Mouse (Mus musculus) hindbrain, embryonic 15.5 days (tissue): ENCODE results near the gene Emc9. TPM values are rescaled to one million over a fixed set of nuclear protein-coding genes. Genes with fewer than 3 reads are reported as not detected.

ENCODE experiments used
- ATAC-seq: fragments of 200-750 bp; cut with Nextera tagmentation; 2 replicates; pipeline ENCODE4 v1.8.0; 2017; ENCODE audit warnings: low read depth, moderate number of reproducible peaks, moderate TSS enrichment; ENCODE audit not compliant: low FRiP score
- H3K27ac ChIP-seq: fragments of 300-500 bp; sonication (generic); replicated peaks from 2 replicates; pipeline ENCODE4 v1.5.1; 2015; ENCODE audit warnings: mild to moderate bottlenecking, inconsistent platforms
- H3K27me3 ChIP-seq: fragments of 300-500 bp; sonication (generic); 2 replicates; pipeline ENCODE4 v1.6.1; 2015; ENCODE audit warnings: control low read depth, inconsistent platforms
- H3K36me3 ChIP-seq: fragments of 300-500 bp; sonication (generic); 2 replicates; pipeline ENCODE4 v1.6.1; 2015; ENCODE audit warnings: control low read depth, inconsistent platforms
- H3K4me1 ChIP-seq: fragments of 300-500 bp; sonication (generic); replicated peaks from 2 replicates; pipeline ENCODE4 v1.6.1; 2015; ENCODE audit warnings: control low read depth, inconsistent platforms
- H3K4me2 ChIP-seq: fragments of 300-500 bp; sonication (generic); 2 replicates; pipeline ENCODE4 v1.6.1; 2015; ENCODE audit warnings: moderate library complexity, mild to moderate bottlenecking, inconsistent platforms
- H3K4me3 ChIP-seq: fragments of 300-500 bp; sonication (generic); 2 replicates; pipeline ENCODE4 v1.5.1; 2015; ENCODE audit warnings: mild to moderate bottlenecking, inconsistent platforms
- H3K9ac ChIP-seq: fragments of 300-500 bp; sonication (generic); 2 replicates; pipeline ENCODE4 v1.6.1; 2015; ENCODE audit warnings: inconsistent platforms
- H3K9me3 ChIP-seq: fragments of 300-500 bp; sonication (generic); 2 replicates; pipeline ENCODE4 v1.6.1; 2016; ENCODE audit warnings: control low read depth, inconsistent platforms
- WGBS: fragments of 180-500 bp; shearing (Covaris S2); methylation state at CpG from one replicate; pipeline ENCODE4 v1.1.7; 2015; 5-methylcytosine and 5-hydroxymethylcytosine counted together
- polyA plus RNA-seq: library from polyadenylated mRNA; unstranded; fragments of >200 nt; fragmentation: Nextera tagmentation; extraction: Ambion mirVana; gene quantifications from 2 replicates; pipeline ENCODE4 v1.2.1, GENCODE M21; 2015

Emc9 gene
- polyA plus RNA-seq, 1 experiment from 2014 or later: 42.0 TPM

DNA sequence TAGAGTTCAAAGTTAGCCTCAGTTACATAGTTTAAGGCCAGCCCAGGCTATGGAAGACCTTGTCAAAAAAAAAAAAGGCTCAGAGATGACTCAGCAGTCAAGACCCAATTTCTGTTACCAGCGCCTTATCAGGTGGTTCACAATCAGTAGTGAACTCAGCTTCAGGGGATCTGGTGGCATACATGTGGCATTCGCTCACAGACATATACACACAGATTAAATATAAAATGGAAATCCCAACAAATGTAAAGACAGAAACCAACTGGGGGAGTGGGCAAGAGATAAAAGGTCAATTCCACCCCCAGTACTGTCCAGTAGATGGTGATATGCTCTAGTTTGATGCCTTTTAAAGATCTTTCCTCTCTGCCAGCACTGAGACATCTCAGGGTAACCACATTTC lies 1.0 kb upstream of the Emc9 start:
- 94% methylated on average over 2 of the region's 2 CpGs for WGBS
- peaks cover 24% of the 10 kb centered on the region for H3K4me1 ChIP-seq
- no peak overlapping the region for H3K27ac ChIP-seq
- H3K36me3 ChIP-seq: peaks cover 19% of the 10 kb centered on the region
- no peaks in the 10 kb centered on the region for H3K27me3 ChIP-seq
- H3K4me3 ChIP-seq: no peak overlapping the region
- no peaks in the 10 kb centered on the region for H3K9me3 ChIP-seq
- H3K4me2 ChIP-seq: no peak overlapping the region
- ATAC-seq: no peak
- no peak overlapping the region for H3K9ac ChIP-seq

DNA sequence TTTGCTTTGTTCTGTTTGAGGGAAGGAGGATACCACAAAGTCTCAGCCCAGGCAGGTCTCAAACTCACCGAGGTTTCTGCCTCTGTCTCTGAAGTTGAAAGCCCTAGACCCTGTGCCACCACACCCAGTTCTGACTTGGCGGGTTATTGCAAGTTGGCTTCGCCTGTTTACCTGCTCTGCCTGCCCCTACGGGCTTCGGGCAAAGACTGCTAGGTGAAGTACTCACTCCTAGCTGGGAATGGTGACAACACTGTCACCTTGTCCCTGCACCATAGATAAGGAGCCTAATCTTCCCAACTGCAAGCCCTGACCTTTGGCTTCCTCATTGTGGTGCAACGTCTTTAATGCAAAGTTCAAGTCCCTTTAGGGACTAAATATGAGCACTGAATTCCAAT lies 461 bp upstream of the Emc9 start:
- Histone ChIP-seq H3K27me3 (no peaks in the 10 kb centered on the region), H3K4me1 (peaks cover 23% of the 10 kb centered on the region), H3K36me3 (peaks cover 25% of the 10 kb centered on the region), H3K4me2 (peak overlapping the region; percentile 77), H3K9ac (no peak overlapping the region), H3K27ac (0 out of 2 replicates have a peak overlapping the region, but pooled peaks have one; percentile 32), H3K4me3 (peak overlapping the region; percentile 46), H3K9me3 (no peaks in the 10 kb centered on the region)
- WGBS: 58% methylated on average over 6 of the region's 6 CpGs
- ATAC-seq: no peak

DNA sequence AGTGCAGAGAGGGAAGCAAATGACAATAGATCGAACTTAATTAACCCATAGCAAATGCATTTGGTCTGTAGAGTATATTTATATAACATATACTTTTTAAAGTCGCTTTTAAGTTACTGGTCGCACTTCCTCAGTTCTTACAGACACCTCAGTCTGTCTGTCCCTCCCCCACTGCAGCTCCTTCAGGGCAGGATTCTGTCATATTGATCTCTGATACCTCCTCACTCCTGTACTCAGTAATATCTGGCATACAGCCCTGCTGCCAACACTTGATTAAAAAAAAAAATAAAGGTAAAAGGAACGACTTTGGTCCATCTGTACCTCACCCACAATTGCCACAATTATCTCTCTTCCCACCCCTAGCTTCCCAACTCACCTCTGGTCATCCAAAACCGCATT lies 800 bp downstream of the Emc9 start:
- H3K4me1 ChIP-seq: peaks cover 16% of the 10 kb centered on the region
- WGBS: 40% methylated on average over 5 of the region's 5 CpGs
- H3K4me3 ChIP-seq: peak overlapping the region; percentile 46
- no peak overlapping the region for H3K27ac ChIP-seq
- H3K36me3 ChIP-seq: peaks cover 26% of the 10 kb centered on the region
- no peak for ATAC-seq
- H3K4me2 ChIP-seq: peak overlapping the region; percentile 77
- no peaks in the 10 kb centered on the region for H3K27me3 ChIP-seq
- H3K9me3 ChIP-seq: no peaks in the 10 kb centered on the region
- H3K9ac ChIP-seq: peak overlapping the region; percentile 50

DNA sequence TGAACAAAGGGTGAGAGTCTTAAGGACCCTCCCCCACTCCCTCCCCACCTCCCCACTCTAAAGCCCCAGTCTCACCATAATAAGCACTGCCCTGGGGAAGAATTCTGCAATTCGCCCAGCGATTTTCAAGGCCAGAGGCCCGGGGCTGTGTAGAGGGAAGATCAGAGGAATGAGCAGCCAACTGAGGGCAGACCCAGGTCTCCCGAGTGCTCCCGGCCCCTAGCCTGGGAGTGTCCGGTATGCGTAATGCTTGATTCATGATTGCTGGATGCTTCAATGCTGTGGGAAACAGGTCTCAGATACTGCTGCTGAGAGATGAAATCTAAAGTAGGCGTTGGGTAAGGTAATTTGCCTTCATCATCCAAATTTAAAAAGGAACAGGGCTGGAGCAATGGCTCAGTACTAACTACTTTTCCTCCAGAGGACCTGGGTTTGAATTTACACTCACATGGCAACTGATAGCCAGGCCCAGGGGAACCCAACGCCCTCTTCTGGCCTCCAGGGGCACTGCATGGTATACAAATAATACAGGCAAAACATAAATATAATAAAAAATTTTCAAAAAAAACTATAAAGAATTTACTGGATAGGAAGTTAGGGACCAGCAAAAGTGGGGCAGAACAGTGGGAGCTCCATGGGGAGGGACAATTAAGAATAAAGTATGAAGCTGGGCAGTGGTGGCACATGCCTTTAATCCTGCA lies 3.0 kb downstream of the Emc9 start:
- peaks cover 31% of the 10 kb centered on the region for H3K4me1 ChIP-seq
- H3K4me2 ChIP-seq: no peak overlapping the region
- H3K27ac ChIP-seq: no peak overlapping the region
- no peaks in the 10 kb centered on the region for H3K9me3 ChIP-seq
- H3K27me3 ChIP-seq: no peaks in the 10 kb centered on the region
- H3K36me3 ChIP-seq: peaks cover 19% of the 10 kb centered on the region
- H3K4me3 ChIP-seq: no peak overlapping the region
- 79% methylated on average over 9 of the region's 9 CpGs for WGBS
- H3K9ac ChIP-seq: no peak overlapping the region
- no peak for ATAC-seq

DNA sequence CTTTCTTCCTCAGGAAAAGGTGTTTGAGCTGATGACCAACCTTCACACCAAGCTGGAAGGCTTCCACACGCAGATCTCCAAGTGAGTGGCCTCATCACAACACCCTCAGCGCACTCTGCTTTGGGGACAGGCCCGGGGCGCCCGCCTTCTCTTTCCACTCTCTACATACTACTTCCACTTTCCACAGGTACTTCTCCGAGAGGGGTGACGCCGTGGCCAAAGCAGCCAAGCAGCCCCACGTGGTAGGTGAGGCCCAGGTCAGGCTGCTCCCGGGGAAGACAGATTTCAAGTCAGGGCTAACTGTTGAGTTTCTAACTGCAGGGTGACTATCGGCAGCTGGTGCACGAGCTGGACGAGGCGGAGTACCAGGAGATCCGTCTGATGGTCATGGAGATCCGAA lies 4.4 kb downstream of the Emc9 start:
- Histone ChIP-seq H3K4me3 (no peak overlapping the region), H3K36me3 (peaks cover 17% of the 10 kb centered on the region), H3K27me3 (no peaks in the 10 kb centered on the region), H3K4me1 (peaks cover 31% of the 10 kb centered on the region), H3K9me3 (no peaks in the 10 kb centered on the region), H3K27ac (no peak overlapping the region), H3K4me2 (no peak overlapping the region), H3K9ac (no peak overlapping the region)
- no peak for ATAC-seq
- WGBS: 94% methylated on average over 16 of the region's 16 CpGs

DNA sequence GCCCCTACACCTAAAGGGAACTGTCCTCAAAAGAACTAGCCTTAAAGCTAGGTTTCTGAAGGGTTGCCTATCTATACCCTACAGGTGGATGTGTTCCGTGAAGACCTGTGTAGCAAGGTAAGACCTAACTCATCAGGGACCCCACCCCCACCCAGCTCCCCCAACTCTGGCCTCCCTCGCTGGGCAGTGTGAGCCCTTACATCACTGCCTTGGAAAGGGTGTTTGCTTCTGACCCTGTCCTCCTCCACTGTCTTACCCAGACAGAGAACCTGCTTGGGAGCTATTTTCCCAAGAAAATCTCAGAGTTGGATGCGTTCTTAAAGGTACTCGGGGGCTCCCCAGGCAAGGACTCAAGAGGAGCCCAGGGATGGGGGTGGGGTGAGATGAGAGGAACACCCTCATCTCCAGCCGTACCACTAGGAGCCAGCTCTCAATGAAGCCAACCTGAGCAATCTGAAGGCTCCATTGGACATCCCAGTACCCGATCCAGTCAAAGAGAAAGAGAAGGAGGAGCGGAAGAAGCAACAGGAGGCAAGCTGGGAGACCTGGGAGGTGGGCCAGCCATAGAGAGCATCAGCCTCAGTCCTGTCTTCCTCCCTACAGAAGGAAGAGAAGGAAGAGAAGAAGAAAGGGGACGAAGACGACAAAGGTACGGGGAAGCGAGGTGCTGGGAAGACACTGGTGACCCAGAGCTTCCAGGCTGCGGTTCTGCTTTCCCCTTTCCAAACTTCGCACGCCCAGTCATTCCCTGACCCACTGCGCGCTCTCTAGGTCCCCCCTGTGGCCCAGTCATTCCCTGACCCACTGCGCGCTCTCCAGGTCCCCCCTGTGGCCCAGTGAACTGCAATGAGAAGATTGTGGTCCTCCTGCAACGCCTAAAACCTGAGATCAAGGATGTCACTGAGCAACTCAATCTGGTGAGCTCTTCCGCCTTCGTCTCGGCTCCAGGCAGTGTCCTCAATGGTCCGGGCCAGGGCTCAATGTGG lies 5.3 kb downstream of the Emc9 start:
- H3K4me3 ChIP-seq: no peak overlapping the region
- no peaks in the 10 kb centered on the region for H3K27me3 ChIP-seq
- 87% methylated on average over 23 of the region's 23 CpGs for WGBS
- no peak overlapping the region for H3K9ac ChIP-seq
- H3K27ac ChIP-seq: no peak overlapping the region
- peaks cover 17% of the 10 kb centered on the region for H3K36me3 ChIP-seq
- H3K4me2 ChIP-seq: peak overlapping the region; percentile 97; the same call in 1 of the 2 replicates
- peaks cover 24% of the 10 kb centered on the region for H3K4me1 ChIP-seq
- H3K9me3 ChIP-seq: no peaks in the 10 kb centered on the region
- no peak for ATAC-seq

DNA sequence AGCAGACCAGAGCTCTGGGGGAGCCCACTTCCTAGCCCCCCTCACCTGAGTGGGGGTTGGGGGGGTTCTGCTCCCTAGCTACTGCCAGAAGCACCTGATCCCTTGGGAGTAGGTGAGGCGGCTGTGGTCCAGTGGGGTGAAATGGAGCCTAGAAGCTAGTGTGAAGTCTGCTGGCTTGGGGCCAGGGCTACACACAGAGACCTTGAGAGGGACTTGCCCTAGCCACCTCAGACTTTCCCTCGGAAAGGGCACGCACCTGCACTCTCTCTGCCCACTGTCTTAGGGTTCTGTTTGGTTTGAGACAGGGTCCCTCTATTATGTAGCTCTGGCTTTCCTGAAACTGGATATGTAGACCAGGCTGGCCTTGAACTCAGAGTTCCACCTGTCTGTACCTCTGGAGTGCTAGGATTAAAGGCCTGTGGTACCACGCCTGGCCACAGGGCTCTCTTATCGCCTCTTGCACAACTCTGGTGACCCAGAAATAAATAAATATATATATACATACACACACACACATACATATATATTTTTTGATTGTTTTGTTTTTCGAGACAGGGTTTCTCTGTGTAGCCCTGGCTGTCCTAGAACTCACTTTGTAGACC lies 6.3 kb downstream of the Emc9 start:
- Histone ChIP-seq H3K9me3 (no peaks in the 10 kb centered on the region), H3K27me3 (no peaks in the 10 kb centered on the region), H3K4me3 (peak overlapping the region; percentile 75), H3K36me3 (peaks cover 17% of the 10 kb centered on the region), H3K27ac (peak overlapping the region; percentile 88), H3K4me2 (peak overlapping the region; percentile 97), H3K9ac (peak overlapping the region; percentile 89), H3K4me1 (peaks cover 21% of the 10 kb centered on the region)
- ATAC-seq: peak; percentile 32
- WGBS: 32% methylated on average over 6 of the region's 6 CpGs

DNA sequence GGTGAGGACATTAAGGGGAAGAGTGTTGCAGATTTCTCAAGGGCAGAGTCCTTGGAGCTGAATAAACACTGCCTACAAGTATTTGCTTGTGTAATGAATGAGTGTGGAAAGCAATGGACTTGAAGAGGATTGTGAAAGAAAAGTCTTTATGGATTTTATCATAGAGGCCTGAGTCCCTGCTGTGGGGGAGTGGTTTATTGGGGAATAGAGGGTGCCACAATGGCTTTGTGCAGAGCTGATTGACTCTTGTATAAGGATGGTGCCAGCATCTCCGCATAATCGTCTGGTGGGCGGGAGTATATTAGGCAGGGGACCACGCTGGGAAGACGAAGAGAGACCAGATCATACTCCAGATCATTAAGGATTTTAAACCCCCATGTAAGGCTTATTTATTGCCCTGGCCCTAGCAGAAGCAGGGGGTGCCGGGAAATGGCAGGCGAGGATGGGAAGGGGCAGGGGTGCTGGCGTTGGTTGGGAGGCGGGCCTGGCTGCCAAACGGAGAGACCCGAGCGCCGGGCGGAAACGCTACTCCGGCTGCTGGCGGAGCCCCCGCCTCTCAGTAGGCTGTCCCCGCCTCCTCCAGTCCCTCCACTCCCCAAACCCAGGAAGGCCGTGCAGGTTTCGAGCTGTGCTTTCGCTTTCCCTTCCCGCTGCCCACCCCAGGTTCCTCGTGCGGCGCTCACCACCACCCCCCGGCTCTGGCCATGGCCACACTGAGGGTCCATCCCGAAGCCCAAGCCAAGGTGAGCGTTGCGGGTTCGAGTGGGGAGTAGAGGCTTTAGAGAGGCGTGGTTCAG lies 7.0 kb downstream of the Emc9 start, which contains the start of gene Psme1:
Gene Psme1, plus strand, starts transcription at position 253 of the 797 bp plus-strand sequence.
- H3K9ac ChIP-seq: peak within 1 kb of the TSS; percentile 89
- peaks cover 21% of the 10 kb centered on the region for H3K4me1 ChIP-seq
- H3K36me3 ChIP-seq: peaks cover 17% of the 10 kb centered on the region
- peak within 1 kb of the TSS; percentile 88 for H3K27ac ChIP-seq
- H3K4me3 ChIP-seq: peak within 1 kb of the TSS; percentile 75
- no peaks in the 10 kb centered on the region for H3K9me3 ChIP-seq
- H3K27me3 ChIP-seq: no peaks in the 10 kb centered on the region
- ATAC-seq: peak; percentile 93
- peak within 1 kb of the TSS; percentile 97 for H3K4me2 ChIP-seq
- under 1% methylated on average over 29 of the region's 32 CpGs for WGBS

DNA sequence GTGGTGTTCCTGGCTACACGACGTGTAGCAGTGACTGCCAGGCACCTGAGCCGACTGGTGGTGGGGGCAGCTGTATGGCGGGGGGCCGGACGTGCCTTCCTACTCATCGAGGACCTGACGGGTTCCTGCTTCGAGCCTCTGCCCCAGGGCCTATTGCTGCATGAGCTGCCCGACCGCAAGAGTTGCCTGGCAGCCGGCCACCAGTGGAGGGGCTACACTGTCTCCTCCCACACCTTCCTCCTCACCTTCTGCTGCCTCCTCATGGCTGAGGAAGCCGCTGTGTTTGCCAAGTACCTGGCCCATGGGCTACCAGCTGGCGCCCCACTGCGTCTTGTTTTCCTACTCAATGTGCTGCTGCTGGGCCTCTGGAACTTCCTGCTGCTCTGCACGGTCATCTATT lies 8.7 kb downstream of the Emc9 start:
- H3K9me3 ChIP-seq: no peaks in the 10 kb centered on the region
- no peak for ATAC-seq
- 84% methylated on average over 16 of the region's 16 CpGs for WGBS

DNA sequence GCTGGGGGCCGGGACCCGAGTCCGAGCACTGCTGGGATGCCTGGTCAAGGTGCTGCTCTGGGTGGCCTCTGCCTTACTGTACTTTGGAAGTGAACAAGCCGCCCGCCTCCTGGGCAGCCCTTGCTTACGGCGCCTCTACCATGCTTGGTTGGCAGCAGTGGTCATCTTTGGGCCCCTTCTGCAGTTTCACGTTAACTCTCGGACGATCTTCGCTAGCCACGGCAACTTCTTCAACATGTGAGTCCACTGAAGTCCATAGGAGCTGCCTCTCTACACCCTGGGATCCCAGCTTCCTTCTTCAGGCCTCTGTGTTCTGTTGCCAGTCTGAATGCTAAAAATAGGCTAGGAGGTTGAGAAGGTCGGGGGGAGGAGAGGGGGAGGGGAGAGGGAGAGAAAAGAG lies 9.4 kb downstream of the Emc9 start:
- H3K4me1 ChIP-seq: peaks cover 21% of the 10 kb centered on the region
- peaks cover 4% of the 10 kb centered on the region for H3K36me3 ChIP-seq
- H3K9ac ChIP-seq: no peak overlapping the region
- no peak for ATAC-seq
- no peaks in the 10 kb centered on the region for H3K9me3 ChIP-seq
- no peak overlapping the region for H3K4me3 ChIP-seq
- H3K27me3 ChIP-seq: no peaks in the 10 kb centered on the region
- H3K4me2 ChIP-seq: no peak overlapping the region
- H3K27ac ChIP-seq: no peak overlapping the region
- WGBS: 82% methylated on average over 11 of the region's 13 CpGs

More for the DNA sequence above, 8.7 kb downstream of the Emc9 start:
- Histone ChIP-seq H3K4me3 (no peak overlapping the region), H3K4me1 (peaks cover 21% of the 10 kb centered on the region), H3K36me3 (peaks cover 9% of the 10 kb centered on the region), H3K9ac (no peak overlapping the region), H3K27me3 (no peaks in the 10 kb centered on the region), H3K27ac (no peak overlapping the region), H3K4me2 (no peak overlapping the region)

DNA sequence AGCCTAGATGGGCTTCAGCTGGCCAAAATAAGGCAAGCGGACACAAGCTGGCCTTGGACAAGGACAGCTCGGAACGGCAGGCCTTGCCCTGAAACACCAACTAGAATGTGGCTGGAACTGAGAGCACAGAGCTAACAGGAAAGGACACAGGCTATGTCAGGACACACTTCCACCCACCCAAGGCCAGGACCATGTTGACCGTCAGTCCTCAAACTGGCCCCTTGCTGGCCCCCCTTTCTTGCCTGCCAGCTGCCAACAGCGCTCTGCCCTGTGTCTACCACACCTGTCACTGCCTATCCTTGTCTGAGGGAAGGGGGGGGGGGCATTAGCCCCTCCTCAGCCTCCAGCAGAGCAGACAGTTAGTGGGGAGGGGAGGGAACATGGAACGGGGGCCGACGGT lies 9.8 kb downstream of the Emc9 start, which contains the start of gene Fitm1:
Gene Fitm1, plus strand, starts transcription at position 316 of the 400 bp plus-strand sequence.
- Histone ChIP-seq H3K27me3 (no peaks in the 10 kb centered on the region), H3K4me1 (peaks cover 21% of the 10 kb centered on the region), H3K36me3 (0 out of 2 replicates have a peak, but pooled peaks cover 4% of the 10 kb centered on the region), H3K4me3 (no peak within 1 kb of the TSS), H3K9ac (no peak within 1 kb of the TSS), H3K9me3 (no peaks in the 10 kb centered on the region), H3K4me2 (no peak within 1 kb of the TSS), H3K27ac (no peak within 1 kb of the TSS)
- WGBS: 81% methylated on average over 8 of the region's 8 CpGs
- ATAC-seq: no peak
